Mouse (Mus musculus): ENCODE results near the gene Olfr1454. TPM values are rescaled to one million over a fixed set of nuclear protein-coding genes. Genes with fewer than 3 reads are reported as not detected.

Gene Olfr1454
- polyA plus RNA-seq (2014; fragmentation: Illumina TruSeq; extraction: RNeasy Lipid Tissue Mini Kit (QIAGEN cat#74804); ENCODE audit: low read depth, low replicate concordance) = not detected

GRCm38 (mm10) chr19:13060310-13060709, at the start of gene Olfr1454:
TSS of gene Olfr1454 (plus strand) at chr19:13060610.

GRCm38 (mm10) chr19:13028227-13028626, 32.2 kb upstream of the Olfr1454 start, which contains the start of gene Olfr1453:
TSS of gene Olfr1453 (minus strand) at chr19:13028327.

GRCm38 (mm10) chr19:13097791-13098190, 37.4 kb downstream of the Olfr1454 start, which contains the start of gene Olfr1457:
TSS of gene Olfr1457 (minus strand) at chr19:13097891.

GRCm38 (mm10) chr19:13106675-13107074, 46.3 kb downstream of the Olfr1454 start, which contains the start of gene Olfr1458:
TSS of gene Olfr1458 (minus strand) at chr19:13106775.

Other genes starting within 250 kb of the Olfr1454 start
- gene Gm5244, start 213.9 kb upstream of the Olfr1454 start, polyA plus RNA-seq (2014; fragmentation: Illumina TruSeq; extraction: RNeasy Lipid Tissue Mini Kit (QIAGEN cat#74804); ENCODE audit: low read depth, low replicate concordance) = not detected
- not detected for gene Olfr1444, start 203.3 kb upstream of the Olfr1454 start, polyA plus RNA-seq (2014; fragmentation: Illumina TruSeq; extraction: RNeasy Lipid Tissue Mini Kit (QIAGEN cat#74804); ENCODE audit: low read depth, low replicate concordance)
- not detected for gene Olfr1445, start 176.8 kb upstream of the Olfr1454 start, polyA plus RNA-seq (2014; fragmentation: Illumina TruSeq; extraction: RNeasy Lipid Tissue Mini Kit (QIAGEN cat#74804); ENCODE audit: low read depth, low replicate concordance)
- gene Olfr1446, start 167.1 kb upstream of the Olfr1454 start, polyA plus RNA-seq (2014; fragmentation: Illumina TruSeq; extraction: RNeasy Lipid Tissue Mini Kit (QIAGEN cat#74804); ENCODE audit: low read depth, low replicate concordance) = not detected
- gene Olfr1447, start 156.9 kb upstream of the Olfr1454 start, polyA plus RNA-seq (2014; fragmentation: Illumina TruSeq; extraction: RNeasy Lipid Tissue Mini Kit (QIAGEN cat#74804); ENCODE audit: low read depth, low replicate concordance) = not detected
- gene Olfr1448, start 136.2 kb upstream of the Olfr1454 start, polyA plus RNA-seq (2014; fragmentation: Illumina TruSeq; extraction: RNeasy Lipid Tissue Mini Kit (QIAGEN cat#74804); ENCODE audit: low read depth, low replicate concordance) = not detected
- gene Olfr1449, start 129.8 kb upstream of the Olfr1454 start, polyA plus RNA-seq (2014; fragmentation: Illumina TruSeq; extraction: RNeasy Lipid Tissue Mini Kit (QIAGEN cat#74804); ENCODE audit: low read depth, low replicate concordance) = not detected
- gene Olfr1450, start 110.4 kb upstream of the Olfr1454 start, polyA plus RNA-seq (2014; fragmentation: Illumina TruSeq; extraction: RNeasy Lipid Tissue Mini Kit (QIAGEN cat#74804); ENCODE audit: low read depth, low replicate concordance) = not detected
- gene Olfr1451, start 65.6 kb upstream of the Olfr1454 start, polyA plus RNA-seq (2014; fragmentation: Illumina TruSeq; extraction: RNeasy Lipid Tissue Mini Kit (QIAGEN cat#74804); ENCODE audit: low read depth, low replicate concordance) = not detected
- not detected for gene Olfr1453, start 32.3 kb upstream of the Olfr1454 start, polyA plus RNA-seq (2014; fragmentation: Illumina TruSeq; extraction: RNeasy Lipid Tissue Mini Kit (QIAGEN cat#74804); ENCODE audit: low read depth, low replicate concordance)
- gene Olfr1457, start 37.3 kb downstream of the Olfr1454 start, polyA plus RNA-seq (2014; fragmentation: Illumina TruSeq; extraction: RNeasy Lipid Tissue Mini Kit (QIAGEN cat#74804); ENCODE audit: low read depth, low replicate concordance) = not detected
- not detected for gene Olfr1458, start 46.2 kb downstream of the Olfr1454 start, polyA plus RNA-seq (2014; fragmentation: Illumina TruSeq; extraction: RNeasy Lipid Tissue Mini Kit (QIAGEN cat#74804); ENCODE audit: low read depth, low replicate concordance)
- gene Olfr1459, start 88.9 kb downstream of the Olfr1454 start, polyA plus RNA-seq (2014; fragmentation: Illumina TruSeq; extraction: RNeasy Lipid Tissue Mini Kit (QIAGEN cat#74804); ENCODE audit: low read depth, low replicate concordance) = not detected
- not detected for gene Olfr1461, start 102.4 kb downstream of the Olfr1454 start, polyA plus RNA-seq (2014; fragmentation: Illumina TruSeq; extraction: RNeasy Lipid Tissue Mini Kit (QIAGEN cat#74804); ENCODE audit: low read depth, low replicate concordance)
- gene Olfr1462, start 125.1 kb downstream of the Olfr1454 start, polyA plus RNA-seq (2014; fragmentation: Illumina TruSeq; extraction: RNeasy Lipid Tissue Mini Kit (QIAGEN cat#74804); ENCODE audit: low read depth, low replicate concordance) = not detected
- gene Olfr1463, start 170.7 kb downstream of the Olfr1454 start, polyA plus RNA-seq (2014; fragmentation: Illumina TruSeq; extraction: RNeasy Lipid Tissue Mini Kit (QIAGEN cat#74804); ENCODE audit: low read depth, low replicate concordance) = not detected